Mouse (Mus musculus): ENCODE results near the gene Hoxa2.

The Hoxa2 gene

GRCm38 (mm10) chr6:52138576-52138975 lies 26.1 kb downstream of the Hoxa2 start:
- CTCF ChIA-PET: interaction anchor here (0.7 kb wide), 1 partner anchor 1330 kb away, joined by 6 read pairs; no protein-coding TSS in a partner anchor

DNA sequence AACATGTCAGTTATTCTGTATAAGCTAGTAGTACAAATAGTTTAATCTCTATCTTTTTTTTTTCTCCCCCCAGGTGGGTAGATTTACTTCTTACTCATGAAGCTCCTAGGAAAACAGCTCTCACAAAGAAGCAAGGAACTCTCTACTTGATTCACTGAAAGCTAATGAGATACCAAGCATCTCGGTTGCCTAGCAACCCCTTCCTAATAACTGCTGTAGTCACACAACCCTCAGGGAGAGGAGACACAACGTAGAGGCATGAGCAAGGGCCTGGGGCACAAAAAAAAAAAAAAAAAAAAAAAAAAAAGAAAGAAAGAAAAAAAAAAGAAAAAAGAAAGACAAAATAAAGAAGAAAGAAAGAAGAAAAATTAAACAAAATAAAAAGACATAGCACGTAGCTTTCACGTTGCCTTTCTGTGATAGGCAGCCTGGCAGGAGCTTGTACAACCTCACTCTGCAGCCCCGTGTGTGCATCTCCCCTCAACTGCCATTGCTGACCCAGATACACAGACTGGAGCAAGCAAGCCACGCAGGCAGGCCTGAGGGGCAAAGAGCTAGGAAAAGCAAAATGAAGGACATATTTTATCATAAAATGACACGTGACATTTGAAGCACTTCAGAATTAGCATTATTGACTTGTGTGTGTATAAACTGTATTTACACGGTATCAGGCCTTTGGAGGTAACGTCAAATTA lies 26.6 kb downstream of the Hoxa2 start:
- CTCF ChIA-PET: interaction anchor here (0.7 kb wide), 1 partner anchor 1330 kb away, joined by 6 read pairs; no protein-coding TSS in a partner anchor

- CTCF ChIA-PET: no interaction called here
These were observed 41.0 kb downstream of the Hoxa2 start for GRCm38 (mm10) chr6:52123673-52124072.

- CTCF ChIA-PET: no interaction called here
These were observed 43.5 kb downstream of the Hoxa2 start for GRCm38 (mm10) chr6:52121173-52121572.

DNA sequence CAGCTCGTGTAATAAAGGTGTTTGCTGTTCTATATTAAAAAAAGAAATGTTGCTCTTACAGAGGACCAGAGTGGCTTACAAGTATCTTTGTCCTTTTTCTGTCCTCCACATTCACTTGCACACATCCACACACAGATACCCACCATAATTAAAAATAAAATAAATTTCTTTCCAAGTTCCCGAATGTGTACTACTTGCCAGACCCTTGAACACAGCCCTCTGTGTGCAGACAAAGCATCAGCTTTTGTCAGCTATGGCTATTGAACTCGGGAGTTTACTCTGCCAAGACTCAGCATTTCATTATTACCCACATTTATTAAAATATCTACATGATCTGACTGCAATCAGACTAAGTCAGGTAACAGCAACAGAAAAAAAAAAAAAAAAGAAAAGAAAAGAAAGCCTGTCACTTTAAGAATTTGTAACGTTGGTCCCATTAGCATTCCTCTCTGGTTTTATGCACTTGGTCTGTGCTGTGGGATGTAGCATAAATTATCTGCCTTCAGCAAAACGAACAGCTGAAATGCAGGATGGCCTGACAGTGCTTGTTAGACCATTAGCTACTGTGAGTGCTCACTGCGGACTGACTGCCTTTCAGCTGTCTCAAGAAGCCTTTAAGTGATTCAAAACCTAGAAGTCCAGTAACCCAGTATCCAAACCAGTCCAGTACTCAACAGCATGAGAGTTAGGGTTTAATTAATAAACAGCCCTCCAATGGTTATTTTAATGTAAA lies 45.6 kb downstream of the Hoxa2 start:
- CTCF ChIA-PET: no interaction called here

GRCm38 (mm10) chr6:52115899-52116298 lies 48.7 kb downstream of the Hoxa2 start:
- CTCF ChIA-PET: no interaction called here
